Mouse (Mus musculus): ENCODE measurements around the gene Lipn. TPM values are rescaled to one million over a fixed set of nuclear protein-coding genes. Genes with fewer than 3 reads are reported as not detected.

Gene Lipn
- total and polyA plus RNA-seq, 3 experiments: not detected

DNA sequence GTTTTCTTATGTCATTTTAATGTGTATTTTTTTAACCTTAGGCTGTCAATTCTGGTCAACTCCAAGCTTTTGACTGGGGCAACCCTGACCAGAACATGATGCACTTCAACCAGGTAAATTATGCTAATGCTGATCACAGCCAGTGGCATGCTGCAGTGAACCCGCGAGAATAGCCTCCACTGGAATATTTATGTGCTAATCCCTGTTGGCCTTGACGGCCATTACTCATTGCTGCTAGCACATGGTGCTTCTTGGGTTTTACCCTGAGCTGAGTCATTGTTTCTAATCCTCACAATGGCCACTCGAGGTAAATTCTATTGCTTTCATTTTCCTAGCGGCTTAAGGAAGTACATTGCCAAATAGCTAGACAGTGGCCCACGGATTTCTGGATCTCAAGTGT, 24.1 kb upstream of the Lipn start:
- H3K9me3 ChIP-seq (replicated peaks; ENCODE audit: insufficient read depth, low read length): no peaks in the 10 kb centered on the region
- DNase-seq (ENCODE audit: low read depth, low spot score): no peak
- H3K27me3 ChIP-seq (ENCODE audit: control insufficient read depth in 1 of 2, insufficient read depth in 2 of 2, low read length in 2 of 2): no peaks in the 10 kb centered on the region
- TF ChIP-seq TAL1 (IDR thresholded peaks at IDR 0.05; ENCODE audit: low read length) (no peak), MXI1 (IDR thresholded peaks at IDR 0.05; ENCODE audit: low read depth, low read length) (no peak), KAT2A (conservative IDR thresholded peaks at IDR 0.05; ENCODE audit: low read depth, low read length) (no peak), MEF2A (IDR thresholded peaks at IDR 0.05; ENCODE audit: extremely low read depth, insufficient replicate concordance, low read depth, low read length, poor library complexity, severe bottlenecking) (no peak), MYC (IDR thresholded peaks at IDR 0.05; ENCODE audit: low read depth, low read length) (no peak), SMC3 (IDR thresholded peaks at IDR 0.05; ENCODE audit: low read depth, low read length) (no peak), MAX (IDR thresholded peaks at IDR 0.05; ENCODE audit: low read length) (no peak), NELFE (IDR thresholded peaks at IDR 0.05; ENCODE audit: low read depth, low read length) (no peak)
- no peak overlapping the region for H3K4me3 ChIP-seq (ENCODE audit: control insufficient read depth in 1 of 2, insufficient read depth in 1 of 2, low read depth in 2 of 2, low read length in 2 of 2)
- H3K4me1 ChIP-seq (ENCODE audit: control insufficient read depth in 1 of 2, insufficient read depth in 2 of 2, low read length in 2 of 2): no peaks in the 10 kb centered on the region
- H3K79me2 ChIP-seq (ENCODE audit: control insufficient read depth, insufficient read depth, low read length, poor library complexity): no peaks in the 10 kb centered on the region
- H3K36me3 ChIP-seq (ENCODE audit: control insufficient read depth in 1 of 2, insufficient read depth in 2 of 2, low read length in 2 of 2): no peaks in the 10 kb centered on the region
- no peak overlapping the region for H3K9ac ChIP-seq (ENCODE audit: control insufficient read depth, low read depth, low read length, poor library complexity, severe bottlenecking)
- H3K27ac ChIP-seq (ENCODE audit: control insufficient read depth, low read depth, low read length): no peak overlapping the region

DNA sequence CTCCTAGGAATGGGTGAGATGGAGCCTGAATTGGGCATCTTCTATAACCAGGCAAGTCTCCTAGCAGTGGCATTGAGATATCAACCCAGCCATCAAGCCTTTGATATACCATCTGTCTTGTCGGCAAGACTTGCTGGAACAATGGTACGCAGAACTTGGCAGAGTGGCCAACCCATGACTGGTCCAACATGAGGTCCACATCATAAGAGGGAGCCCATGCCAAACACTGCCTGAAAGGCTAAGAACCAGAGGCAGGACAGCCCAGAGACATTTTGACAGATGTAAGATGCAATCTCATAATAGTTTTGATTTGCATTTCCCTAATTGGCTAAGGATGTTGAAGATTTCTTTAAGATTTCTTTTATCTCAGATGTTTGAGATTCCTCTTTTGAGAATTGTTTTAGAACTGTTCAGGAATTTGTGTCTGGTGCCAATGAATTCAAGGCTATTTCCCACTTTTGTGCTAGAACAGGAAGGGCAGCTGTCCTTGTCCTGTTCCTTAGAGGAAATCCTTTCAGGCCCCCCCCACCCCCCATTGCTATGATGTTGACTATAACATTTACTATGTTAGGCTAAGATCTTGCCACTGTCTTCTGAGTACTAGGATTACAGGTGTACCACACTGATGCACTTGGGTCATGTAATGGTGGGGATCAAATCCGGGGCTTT, 17.7 kb upstream of the Lipn start:
- H3K4me1 ChIP-seq (ENCODE audit: control insufficient read depth in 1 of 2, insufficient read depth in 2 of 2, low read length in 2 of 2): no peaks in the 10 kb centered on the region
- no peak overlapping the region for H3K9ac ChIP-seq (ENCODE audit: control insufficient read depth, low read depth, low read length, poor library complexity, severe bottlenecking)
- no peaks in the 10 kb centered on the region for H3K27me3 ChIP-seq (ENCODE audit: control insufficient read depth in 1 of 2, insufficient read depth in 2 of 2, low read length in 2 of 2)
- no peaks in the 10 kb centered on the region for H3K36me3 ChIP-seq (ENCODE audit: control insufficient read depth in 1 of 2, insufficient read depth in 2 of 2, low read length in 2 of 2)
- H3K27ac ChIP-seq (ENCODE audit: control insufficient read depth, low read depth, low read length): no peak overlapping the region
- H3K4me3 ChIP-seq (ENCODE audit: control insufficient read depth in 1 of 2, insufficient read depth in 1 of 2, low read depth in 2 of 2, low read length in 2 of 2): no peak overlapping the region
- H3K79me2 ChIP-seq (ENCODE audit: control insufficient read depth, insufficient read depth, low read length, poor library complexity): no peaks in the 10 kb centered on the region
- no peak for DNase-seq (ENCODE audit: low read depth, low spot score)
- no peaks in the 10 kb centered on the region for H3K9me3 ChIP-seq (replicated peaks; ENCODE audit: insufficient read depth, low read length)
- no peak for TF ChIP-seq POLR2AphosphoS5 (IDR thresholded peaks at IDR 0.05; ENCODE audit: borderline replicate concordance, low read depth, low read length)
- no peak for TF ChIP-seq MYB (IDR thresholded peaks at IDR 0.05; ENCODE audit: low read depth, low read length)
- TF ChIP-seq MXI1 (IDR thresholded peaks at IDR 0.05; ENCODE audit: low read depth, low read length): no peak

DNA sequence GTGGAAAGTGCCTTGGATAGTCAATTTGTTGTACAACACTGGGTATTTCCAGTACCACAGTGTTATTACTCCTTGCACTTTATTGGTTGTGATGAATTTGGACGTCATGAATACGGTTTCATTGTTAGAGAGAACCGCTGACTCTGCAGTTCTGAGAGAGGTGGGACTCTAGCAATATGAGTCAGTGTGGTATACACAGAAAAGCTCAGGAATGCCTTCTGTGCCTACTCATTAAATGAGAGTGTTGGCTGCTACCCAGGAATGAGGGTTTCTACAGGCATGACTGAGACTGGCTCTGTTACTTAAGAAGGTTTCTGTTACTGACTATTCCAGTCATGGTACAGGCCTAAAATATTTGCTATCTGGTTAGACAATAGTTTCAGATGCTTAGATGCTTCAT, 15.7 kb upstream of the Lipn start:
- Histone ChIP-seq H3K36me3 (ENCODE audit: control insufficient read depth in 1 of 2, insufficient read depth in 2 of 2, low read length in 2 of 2) (no peaks in the 10 kb centered on the region), H3K9ac (ENCODE audit: control insufficient read depth, low read depth, low read length, poor library complexity, severe bottlenecking) (no peak overlapping the region), H3K27me3 (ENCODE audit: control insufficient read depth in 1 of 2, insufficient read depth in 2 of 2, low read length in 2 of 2) (no peaks in the 10 kb centered on the region), H3K9me3 (replicated peaks; ENCODE audit: insufficient read depth, low read length) (no peaks in the 10 kb centered on the region), H3K4me1 (ENCODE audit: control insufficient read depth in 1 of 2, insufficient read depth in 2 of 2, low read length in 2 of 2) (no peaks in the 10 kb centered on the region), H3K27ac (ENCODE audit: control insufficient read depth, low read depth, low read length) (no peak overlapping the region), H3K79me2 (ENCODE audit: control insufficient read depth, insufficient read depth, low read length, poor library complexity) (no peaks in the 10 kb centered on the region), H3K4me3 (ENCODE audit: control insufficient read depth in 1 of 2, insufficient read depth in 1 of 2, low read depth in 2 of 2, low read length in 2 of 2) (no peak overlapping the region)
- TF ChIP-seq CTCF (IDR thresholded peaks at IDR 0.05 in 2 of 3, conservative IDR thresholded peaks at IDR 0.05 in 1 of 3; ENCODE audit: control insufficient read depth in 1 of 3, insufficient read depth in 1 of 3, low read depth in 2 of 3, low read length in 3 of 3, poor library complexity in 1 of 3, severe bottlenecking in 1 of 3) (no peak), ELF1 (IDR thresholded peaks at IDR 0.05; ENCODE audit: low read depth, low read length) (no peak), RAD21 (IDR thresholded peaks at IDR 0.05; ENCODE audit: low read depth, low read length) (no peak), ZC3H11A (IDR thresholded peaks at IDR 0.05; ENCODE audit: low read depth, low read length) (no peak)
- no peak for DNase-seq (ENCODE audit: low read depth, low spot score)

Measured in MEL (cell line).